In the genomic region with DNA sequence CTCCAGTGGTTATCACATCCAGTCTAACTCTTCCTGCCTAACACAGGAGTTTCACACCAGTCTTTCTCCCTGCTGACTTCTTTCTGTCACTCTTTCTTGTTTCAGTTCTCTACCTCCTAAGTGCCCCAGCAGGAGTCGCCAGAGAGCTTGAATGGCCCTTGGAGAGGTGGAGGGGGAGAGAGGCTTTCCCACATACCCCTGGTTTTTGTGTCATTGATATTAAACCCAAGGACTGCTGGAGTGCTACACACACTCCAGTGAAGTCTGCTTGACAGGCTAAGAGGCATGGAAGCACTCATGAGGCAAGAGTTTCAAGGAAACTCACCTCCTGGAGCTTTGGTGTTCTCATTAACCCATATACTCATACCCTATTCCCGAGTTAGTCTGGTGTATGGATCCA, we compare ENCODE assay signal across 11 mouse cellular contexts. TPM values are rescaled to one million over a fixed set of nuclear protein-coding genes. Genes with fewer than 3 reads are reported as not detected.
DNase-seq lines count a peak whose midpoint lies in the region; ATAC-seq and TF ChIP-seq lines count a peak whose summit lies in the region.
"Had no signal": no experiment of that assay in that cellular context is flagged by ENCODE, and none has a peak within 500 bp of the region (broad histone marks: within the 10 kb centered on the region; RNA-seq: fewer than 3 reads in every experiment).

No protein-coding gene starts in this region.

- H3K27me3 ChIP-seq in intestine, postnatal 0 days (replicated peaks; ENCODE audit: control insufficient read depth, insufficient read depth, low read length), result no peaks in the 10 kb centered on the region
- H3K27me3 ChIP-seq in intestine, embryonic 16.5 days (replicated peaks; ENCODE audit: control insufficient read depth, insufficient read depth, low read length), result no peaks in the 10 kb centered on the region
- H3K27me3 ChIP-seq in ES-Bruce4 (ENCODE audit: control insufficient read depth, insufficient read depth, low read length, poor library complexity, severe bottlenecking), result no peaks in the 10 kb centered on the region; the same call in 1 of the 2 replicates
- no peaks in the 10 kb centered on the region for H3K27me3 ChIP-seq in spleen, adult 2 months (ENCODE audit: control insufficient read depth, insufficient read depth, low read length)
- H3K27me3 ChIP-seq: limb, embryonic 13.5 days; neural tube, embryonic 12.5 days had no signal

- no peaks in the 10 kb centered on the region for H3K9me3 ChIP-seq in intestine, postnatal 0 days (ENCODE audit: control insufficient read depth)
- no peaks in the 10 kb centered on the region for H3K9me3 ChIP-seq in intestine, embryonic 16.5 days (ENCODE audit: control insufficient read depth, low read length)
- H3K9me3 ChIP-seq in ES-Bruce4 (replicated peaks; ENCODE audit: control insufficient read depth, insufficient read depth, low read length, poor library complexity, severe bottlenecking), result peaks cover 4% of the 10 kb centered on the region
- H3K9me3 ChIP-seq: limb, embryonic 13.5 days; neural tube, embryonic 12.5 days had no signal

- peak in 1 of 2 experiments; percentile 45 for DNase-seq in spleen, adult 2 months (ENCODE audit: low read depth in 1 of 2, low spot score in 2 of 2)
- no peak for DNase-seq in embryo, embryonic 11 days
- DNase-seq in frontal cortex, postnatal 36 days (ENCODE audit: low spot score in 2 of 2), result no peak

- no peak for TF ChIP-seq EP300 in ES-Bruce4 (IDR thresholded peaks at IDR 0.05; ENCODE audit: insufficient read depth, low read depth, low read length)

- H3K9ac ChIP-seq in intestine, postnatal 0 days (ENCODE audit: low read depth, low read length), result no peak overlapping the region
- H3K9ac ChIP-seq in intestine, embryonic 16.5 days (ENCODE audit: low read depth, low read length), result no peak overlapping the region
- no peak overlapping the region for H3K9ac ChIP-seq in ES-Bruce4 (ENCODE audit: low read depth, poor library complexity, severe bottlenecking)
- H3K9ac ChIP-seq: hindbrain, embryonic 14.5 days; limb, embryonic 13.5 days; neural tube, embryonic 12.5 days had no signal

- WGBS in intestine, postnatal 0 days, result 78% methylated on average over 2 of the region's 2 CpGs
- 68% methylated on average over 2 of the region's 2 CpGs for WGBS in intestine, embryonic 16.5 days
- 79% methylated on average over 2 of the region's 2 CpGs for WGBS in spleen, adult 2 months

- peak; percentile 74 for TF ChIP-seq CTCF in intestine, postnatal 0 days (IDR thresholded peaks at IDR 0.05; ENCODE audit: low read depth)
- peak; percentile 22 for TF ChIP-seq CTCF in ES-Bruce4 (IDR thresholded peaks at IDR 0.05; ENCODE audit: low read depth, low read length)
- TF ChIP-seq CTCF in spleen, adult 2 months (IDR thresholded peaks at IDR 0.05; ENCODE audit: extremely low read depth, insufficient read depth, insufficient read length, insufficient replicate concordance), result peak; percentile 44; the same call in 1 of the 2 replicates

- no peaks in the 10 kb centered on the region for H3K4me1 ChIP-seq in intestine, postnatal 0 days (replicated peaks; ENCODE audit: control insufficient read depth, insufficient read depth, low read length)
- no peaks in the 10 kb centered on the region for H3K4me1 ChIP-seq in intestine, embryonic 16.5 days (ENCODE audit: control insufficient read depth, insufficient read depth, low read length)
- H3K4me1 ChIP-seq in ES-Bruce4 (ENCODE audit: control insufficient read depth, insufficient read depth, low read length), result no peaks in the 10 kb centered on the region
- no peaks in the 10 kb centered on the region for H3K4me1 ChIP-seq in spleen, adult 2 months (ENCODE audit: control insufficient read depth, insufficient read depth, insufficient read length)
- H3K4me1 ChIP-seq: limb, embryonic 13.5 days; neural tube, embryonic 12.5 days had no signal

- H3K4me3 ChIP-seq in intestine, postnatal 0 days (ENCODE audit: low read depth, low read length), result no peak overlapping the region
- no peak overlapping the region for H3K4me3 ChIP-seq in intestine, embryonic 16.5 days (ENCODE audit: low read length)
- H3K4me3 ChIP-seq in ES-Bruce4 (ENCODE audit: low read depth, low read length), result no peak overlapping the region
- H3K4me3 ChIP-seq in spleen, adult 2 months (ENCODE audit: extremely low read depth, insufficient read depth, insufficient read length), result no peak overlapping the region
- H3K4me3 ChIP-seq: limb, embryonic 13.5 days; neural tube, embryonic 12.5 days had no signal

- no peak for ATAC-seq in intestine, postnatal 0 days
- ATAC-seq in intestine, embryonic 16.5 days, result no peak
- peak; percentile 27 to 39; a peak in 2 of 4 replicates for ATAC-seq in hematopoietic stem cell, adult 5-6 weeks (replicated peaks in 1 of 2; ENCODE audit: insufficient read depth in 1 of 2, low FRiP score in 2 of 2, low TSS enrichment in 1 of 2, low read depth in 1 of 2, poor library complexity in 2 of 2, severe bottlenecking in 2 of 2)
- ATAC-seq in cerebellum, adult (ENCODE audit: insufficient number of reproducible peaks, low FRiP score, low TSS enrichment), result no peak

- no peak overlapping the region for H3K4me2 ChIP-seq in intestine, postnatal 0 days (replicated peaks; ENCODE audit: low read depth)
- no peak overlapping the region for H3K4me2 ChIP-seq in intestine, embryonic 16.5 days (ENCODE audit: low read depth, low read length)
- H3K4me2 ChIP-seq: hindbrain, embryonic 14.5 days; limb, embryonic 13.5 days; neural tube, embryonic 12.5 days had no signal

- no peak for TF ChIP-seq POLR2A in ES-Bruce4 (IDR thresholded peaks at IDR 0.05; ENCODE audit: insufficient read depth, low read length)
- TF ChIP-seq POLR2A in spleen, adult 2 months (IDR thresholded peaks at IDR 0.05; ENCODE audit: low read depth, low read length), result no peak

- H3K27ac ChIP-seq in intestine, postnatal 0 days (ENCODE audit: low read depth, low read length), result no peak overlapping the region
- H3K27ac ChIP-seq in intestine, embryonic 16.5 days (ENCODE audit: low read length), result no peak overlapping the region
- no peak overlapping the region for H3K27ac ChIP-seq in ES-Bruce4 (ENCODE audit: insufficient read depth, low read length)
- H3K27ac ChIP-seq in spleen, adult 2 months (ENCODE audit: insufficient read depth, low read length), result no peak overlapping the region
- H3K27ac ChIP-seq: hindbrain, embryonic 14.5 days; limb, embryonic 13.5 days; neural tube, embryonic 12.5 days had no signal

- H3K36me3 ChIP-seq in intestine, postnatal 0 days (ENCODE audit: control insufficient read depth, insufficient read depth), result peaks cover 36% of the 10 kb centered on the region
- peaks cover 3% of the 10 kb centered on the region; the same call in 1 of the 2 replicates for H3K36me3 ChIP-seq in intestine, embryonic 16.5 days (ENCODE audit: control insufficient read depth, insufficient read depth, low read length)
- H3K36me3 ChIP-seq in ES-Bruce4 (ENCODE audit: control insufficient read depth, insufficient read depth, low read length, poor library complexity, severe bottlenecking), result no peaks in the 10 kb centered on the region
- peaks cover 33% of the 10 kb centered on the region for H3K36me3 ChIP-seq in spleen, adult 2 months (ENCODE audit: control insufficient read depth, insufficient read depth, low read length)

RNA-seq across cellular contexts. Expression of a gene that starts 16.0 kb away (rescaled TPM):
- 3.3 and 3.7 TPM in 2 replicates for polyA plus RNA-seq in intestine, postnatal 0 days (2015; fragmentation: Nextera tagmentation; extraction: Ambion mirVana)
- polyA plus RNA-seq in intestine, embryonic 16.5 days (2015; fragmentation: Nextera tagmentation; extraction: Ambion mirVana), result 4.3 and 4.6 TPM in 2 replicates
- 4.8 and 4.9 TPM in 2 replicates for polyA plus RNA-seq in ES-Bruce4 (2011; ENCODE audit: insufficient read depth, insufficient read length, low read depth, missing spikeins)
- 83.4 and 84.1 TPM in 2 replicates for total RNA-seq in hematopoietic stem cell, adult 5-6 weeks (2017)
- polyA plus RNA-seq in spleen, adult 2 months (2012; rRNA removed), result 12.2 and 13.0 TPM in 2 replicates

Comparison
In these comparisons a context has a peak if more than half of its experiments do, and no peak if none do; other contexts are left out.
1. ATAC-seq: peak in hematopoietic stem cell, adult 5-6 weeks (2 of 2); none in intestine, postnatal 0 days (single experiment), intestine, embryonic 16.5 days (single experiment) and cerebellum, adult (single experiment).
2. CTCF ChIP-seq: peak in every context shown above with its lines; median percentile 74 in intestine, postnatal 0 days; 44 in spleen, adult 2 months; 22 in ES-Bruce4.